Comparison of ENCODE assay signal across 15 mouse cellular contexts in genomic region chr3:27478563-27479156, GRCm38 (mm10).
DNase-seq lines count a peak whose midpoint lies in the region; ATAC-seq and TF ChIP-seq lines count a peak whose summit lies in the region.
"Had no signal": no experiment of that assay in that cellular context is flagged by ENCODE, and none has a peak within 500 bp of the region (broad histone marks: within the 10 kb centered on the region; RNA-seq: fewer than 3 reads in every experiment).

No protein-coding gene starts in this region.

- TF ChIP-seq EP300 in heart, postnatal 0 days (IDR thresholded peaks at IDR 0.05; ENCODE audit: low read depth) = no peak

- DNase-seq in cerebellum, postnatal 14 days = peak; percentile 68 to 74
- no peak for DNase-seq in cerebellum, adult 9-11 months
- no peak for DNase-seq in heart, postnatal 0 days (ENCODE audit: low spot score)
- no peak for DNase-seq in heart, embryonic 10.5 days (ENCODE audit: low spot score)
- peak; percentile 76 to 77 for DNase-seq in right cerebral cortex, postnatal 10 days (ENCODE audit: low spot score in 2 of 2)
- no peak for DNase-seq in right cerebral cortex, postnatal 25 days
- DNase-seq in right cerebral cortex, postnatal 4 days = peak; percentile 23
- no peak for DNase-seq in embryo, embryonic 11 days
- DNase-seq: gastrocnemius, postnatal 36 days; kidney, postnatal 4 days; liver, embryonic 13.5 days; spleen, adult 18-20 months had no signal

- ATAC-seq in heart, postnatal 0 days (ENCODE audit: insufficient read depth, low read depth) = no peak
- ATAC-seq: intestine, embryonic 16.5 days had no signal

- H3K4me3 ChIP-seq in heart, postnatal 0 days (ENCODE audit: low read depth, low read length) = no peak overlapping the region
- no peak overlapping the region for H3K4me3 ChIP-seq in heart, embryonic 10.5 days
- H3K4me3 ChIP-seq: embryonic facial prominence, embryonic 12.5 days; liver, embryonic 13.5 days; megakaryocyte, embryonic 14.5 days had no signal

- no peaks in the 10 kb centered on the region for H3K27me3 ChIP-seq in heart, postnatal 0 days (ENCODE audit: control insufficient read depth, insufficient read depth, low read length)
- no peaks in the 10 kb centered on the region for H3K27me3 ChIP-seq in heart, embryonic 10.5 days (ENCODE audit: insufficient read depth, poor library complexity, severe bottlenecking)
- H3K27me3 ChIP-seq: embryonic facial prominence, embryonic 12.5 days; liver, embryonic 13.5 days had no signal

- 80% methylated on average over 16 of the region's 16 CpGs for WGBS in heart, postnatal 0 days
- 91% methylated on average over 16 of the region's 16 CpGs for WGBS in heart, embryonic 10.5 days

- H3K9ac ChIP-seq in heart, postnatal 0 days (replicated peaks; ENCODE audit: low read depth, low read length) = no peak overlapping the region
- H3K9ac ChIP-seq: embryonic facial prominence, embryonic 12.5 days; liver, embryonic 13.5 days had no signal

- H3K36me3 ChIP-seq in heart, postnatal 0 days (replicated peaks; ENCODE audit: control insufficient read depth, insufficient read depth, low read length) = peaks cover 26% of the 10 kb centered on the region
- H3K36me3 ChIP-seq in heart, embryonic 10.5 days = peaks cover 42% of the 10 kb centered on the region

- no peak overlapping the region for H3K4me2 ChIP-seq in heart, postnatal 0 days (ENCODE audit: low read depth, low read length)
- H3K4me2 ChIP-seq: embryonic facial prominence, embryonic 12.5 days; liver, embryonic 13.5 days had no signal

- H3K4me1 ChIP-seq in heart, postnatal 0 days (ENCODE audit: control insufficient read depth, insufficient read depth) = peaks cover 26% of the 10 kb centered on the region
- H3K4me1 ChIP-seq in heart, embryonic 10.5 days = peaks cover 29% of the 10 kb centered on the region
- H3K4me1 ChIP-seq: embryonic facial prominence, embryonic 12.5 days; liver, embryonic 13.5 days; megakaryocyte, embryonic 14.5 days had no signal

- no peak for TF ChIP-seq CTCF in heart, postnatal 0 days (IDR thresholded peaks at IDR 0.05; ENCODE audit: low read depth)

- peak overlapping the region; percentile 76 for H3K27ac ChIP-seq in heart, postnatal 0 days (ENCODE audit: low read depth)
- no peak overlapping the region for H3K27ac ChIP-seq in heart, embryonic 10.5 days
- H3K27ac ChIP-seq: embryonic facial prominence, embryonic 12.5 days; liver, embryonic 13.5 days had no signal

- H3K9me3 ChIP-seq in heart, postnatal 0 days (replicated peaks; ENCODE audit: control insufficient read depth, low read length) = no peaks in the 10 kb centered on the region
- H3K9me3 ChIP-seq in heart, embryonic 10.5 days = no peaks in the 10 kb centered on the region
- H3K9me3 ChIP-seq: embryonic facial prominence, embryonic 12.5 days; liver, embryonic 13.5 days had no signal

Comparison
In these comparisons a context has a peak if more than half of its experiments do, and no peak if none do; other contexts are left out.
1. DNase-seq: peak in cerebellum, postnatal 14 days (2 of 2), right cerebral cortex, postnatal 10 days (2 of 2) and right cerebral cortex, postnatal 4 days (single experiment); none in cerebellum, adult 9-11 months (single experiment), heart, postnatal 0 days (single experiment), heart, embryonic 10.5 days (single experiment), right cerebral cortex, postnatal 25 days (single experiment) and embryo, embryonic 11 days (single experiment).